Mouse (Mus musculus) testis, adult 10 weeks (tissue): ENCODE data around the gene Frem3. TPM values are rescaled to one million over a fixed set of nuclear protein-coding genes. Genes with fewer than 3 reads are reported as not detected.

Experiments
- polyA plus RNA-seq: library from polyadenylated mRNA; stranded (reverse); fragments of 350-450 nt; fragmentation: Illumina TruSeq; extraction: RNeasy Lipid Tissue Mini Kit (QIAGEN cat#74804); gene quantifications from one replicate; pipeline ENCODE4 v1.2.3, GENCODE M21; 2014; ENCODE audit warnings: low read depth, low replicate concordance

The Frem3 gene
- polyA plus RNA-seq: 0.35 TPM

DNA sequence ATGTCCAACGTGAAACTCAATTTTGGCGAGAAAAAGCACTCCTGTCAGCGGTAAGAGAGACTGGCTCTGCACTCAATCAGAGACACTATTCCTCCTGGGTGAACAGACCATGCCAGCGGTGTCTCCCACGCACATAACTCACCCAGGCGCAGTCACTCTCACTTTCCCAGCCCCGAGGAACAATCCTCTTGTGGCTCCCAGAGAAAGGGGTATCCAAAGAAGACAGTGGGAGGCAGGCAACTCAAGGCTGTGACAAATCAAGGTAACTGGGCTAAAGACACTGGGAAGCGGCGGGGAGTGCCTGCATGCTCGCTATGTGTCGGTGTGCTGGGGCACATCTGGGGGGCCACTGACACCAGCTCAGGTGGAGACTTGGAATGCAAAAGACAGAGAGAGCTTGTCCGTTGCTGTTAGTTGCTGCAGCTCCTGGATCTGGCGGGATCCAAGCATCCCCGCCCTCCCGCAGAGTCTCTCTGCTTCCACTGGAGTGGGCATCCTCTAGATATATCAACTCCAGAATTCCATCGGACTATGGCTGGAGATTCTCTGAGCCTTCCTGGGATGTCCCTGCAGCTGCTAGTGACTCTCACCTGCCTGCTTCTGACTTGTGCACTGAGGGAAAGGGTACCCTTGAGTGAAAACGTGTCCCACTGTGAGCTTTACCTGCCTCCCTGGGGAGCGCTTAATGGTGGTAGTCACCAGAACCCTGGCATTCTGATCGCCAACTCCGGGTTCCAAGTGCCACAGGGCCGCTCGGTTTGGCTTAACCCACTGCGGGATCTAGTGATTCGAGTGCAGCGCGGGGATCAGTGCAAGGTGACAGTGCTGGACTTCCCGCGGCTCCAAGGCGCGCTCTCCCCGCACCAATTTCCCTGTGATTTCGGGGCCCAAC, at the start of gene Frem3:
Gene Frem3 (plus strand): TSS at position 532 of the 892 bp plus-strand sequence.

DNA sequence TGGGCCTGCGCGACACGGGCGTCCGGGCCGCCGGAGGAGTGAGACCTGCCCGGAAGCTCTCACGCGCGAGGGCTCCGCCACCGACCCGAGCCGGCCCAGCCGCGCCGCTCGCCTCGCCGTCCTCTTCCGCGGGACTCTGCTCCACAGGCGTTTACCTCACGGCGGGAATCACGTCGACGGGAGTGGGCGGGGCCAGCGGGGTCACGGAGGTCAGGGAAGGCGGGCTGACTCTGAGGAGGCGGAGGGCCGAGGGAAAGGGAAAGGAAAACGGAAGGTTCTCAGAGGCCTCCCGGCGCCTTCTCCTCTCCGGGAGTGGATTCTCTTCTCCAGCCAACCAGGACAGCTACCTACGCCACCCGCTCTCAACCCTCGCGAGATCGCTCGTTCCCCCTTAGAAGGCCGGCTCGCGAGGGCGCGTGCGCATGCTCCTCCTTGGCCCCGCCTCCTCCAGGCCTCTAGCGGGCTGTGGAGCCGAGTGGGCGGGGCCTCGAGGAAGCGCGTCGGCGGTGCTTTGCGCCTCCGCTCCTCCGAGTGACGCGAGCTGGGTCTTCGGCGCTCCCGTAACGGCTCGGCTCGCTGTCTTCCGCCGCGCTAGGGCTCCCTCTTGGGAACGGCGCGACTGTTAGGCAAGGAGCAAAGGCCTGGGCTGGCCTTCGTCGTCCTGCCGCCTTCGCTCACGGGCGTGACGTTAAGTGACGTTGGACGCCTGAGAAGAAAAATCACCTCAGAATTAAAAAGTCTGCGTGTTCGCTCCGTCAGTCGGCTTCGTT, 128.5 kb downstream of the Frem3 start, which contains the start of gene Smarca5:
Gene Smarca5 (minus strand): TSS at position 343 of the 770 bp plus-strand sequence.

Other genes starting within 250 kb of the Frem3 start
- 0.69 TPM for gene Gypa, start 117.3 kb upstream of the Frem3 start, polyA plus RNA-seq
- 149 TPM for gene Smarca5, start 128.4 kb downstream of the Frem3 start, polyA plus RNA-seq